Mouse (Mus musculus) hindbrain, embryonic 11.5 days (tissue): Measurements from ENCODE around the gene Six6. TPM values are rescaled to one million over a fixed set of nuclear protein-coding genes. Genes with fewer than 3 reads are reported as not detected.

ENCODE experiments used
- ATAC-seq: fragments of 200-750 bp; cut with Nextera tagmentation; 2 replicates; pipeline ENCODE4 v1.8.0; 2017; ENCODE audit warnings: mild to moderate bottlenecking, moderate TSS enrichment, moderate library complexity; ENCODE audit not compliant: low FRiP score
- DNase-seq: peaks from one replicate; pipeline ENCODE4 v3.0.0-alpha.2; 2015; ENCODE audit warnings: low spot score
- H3K27ac ChIP-seq: fragments of 300-500 bp; sonication (generic); 2 replicates; pipeline ENCODE4 v1.5.1; 2014; ENCODE audit warnings: mild to moderate bottlenecking, low read depth, low read length
- H3K27me3 ChIP-seq: fragments of 300-500 bp; sonication (generic); 2 replicates; pipeline ENCODE4 v1.6.1; 2014; ENCODE audit warnings: mild to moderate bottlenecking, low read length, moderate library complexity, mixed read lengths; ENCODE audit not compliant: control insufficient read depth, insufficient read depth
- H3K36me3 ChIP-seq: fragments of 300-500 bp; sonication (generic); 2 replicates; pipeline ENCODE4 v1.6.1; 2014; ENCODE audit warnings: mild to moderate bottlenecking, low read length, moderate library complexity, mixed read lengths; ENCODE audit not compliant: control insufficient read depth, insufficient read depth
- H3K4me1 ChIP-seq: fragments of 300-500 bp; sonication (generic); replicated peaks from 2 replicates; pipeline ENCODE4 v1.6.1; 2014; ENCODE audit warnings: low read length, mixed read lengths; ENCODE audit not compliant: control insufficient read depth, insufficient read depth
- H3K4me2 ChIP-seq: fragments of 300-500 bp; sonication (generic); replicated peaks from 2 replicates; pipeline ENCODE4 v1.6.1; 2014; ENCODE audit warnings: mild to moderate bottlenecking, low read depth, low read length
- H3K4me3 ChIP-seq: fragments of 300-500 bp; sonication (generic); 2 replicates; pipeline ENCODE4 v1.5.1; 2014; ENCODE audit warnings: low read depth, low read length
- H3K9ac ChIP-seq: fragments of 300-500 bp; sonication (generic); 2 replicates; pipeline ENCODE4 v1.6.1; 2014; ENCODE audit warnings: low read depth, low read length
- H3K9me3 ChIP-seq: fragments of 300-500 bp; sonication (generic); 2 replicates; pipeline ENCODE4 v1.6.1; 2016; ENCODE audit warnings: low read length; ENCODE audit not compliant: control insufficient read depth
- WGBS: fragments of 180-500 bp; shearing (Covaris S2); extraction: QIAGEN DNeasy Blood & Tissue Kit; methylation state at CpG from one replicate; pipeline ENCODE4 v1.1.7; 2014; 5-methylcytosine and 5-hydroxymethylcytosine counted together
- polyA plus RNA-seq: library from polyadenylated mRNA; unstranded; fragments of >200 nt; fragmentation: Nextera tagmentation; extraction: Ambion mirVana; gene quantifications from 2 replicates; pipeline ENCODE4 v1.2.1, GENCODE M21; 2014

Gene Six6
- 0.09 TPM in 1 of 2 replicates, not detected in the other for polyA plus RNA-seq

DNA sequence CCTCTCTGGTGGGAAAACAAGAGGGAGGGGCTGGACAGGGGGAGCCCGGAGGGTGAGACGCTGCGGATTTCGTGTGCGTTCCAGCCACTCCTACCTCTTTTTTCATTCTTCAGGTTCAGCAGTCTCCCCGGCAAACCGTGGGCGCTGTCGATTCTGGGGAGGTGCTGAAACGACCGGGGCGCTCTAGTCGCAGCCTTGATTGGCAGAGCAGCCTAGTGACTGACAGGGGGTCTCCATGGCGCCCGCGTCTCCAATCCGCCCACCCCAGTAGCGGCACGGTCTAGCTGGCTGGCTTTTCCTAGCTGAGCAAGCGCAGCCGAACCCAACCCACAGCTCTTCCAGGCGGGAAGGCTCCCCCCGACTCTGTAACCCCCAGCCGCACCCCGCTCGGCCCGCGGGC, at the start of gene Six6:
Six6 (plus strand) TSS at position 277 of the 400 bp plus-strand sequence.
- no peaks in the 10 kb centered on the region for H3K9me3 ChIP-seq
- no peak within 1 kb of the TSS for H3K9ac ChIP-seq
- H3K36me3 ChIP-seq = no peaks in the 10 kb centered on the region
- WGBS = under 1% methylated on average over 28 of the region's 28 CpGs
- peaks cover 88% of the 10 kb centered on the region for H3K27me3 ChIP-seq
- DNase-seq (no peak), ATAC-seq (peak; percentile 51)
- peak within 1 kb of the TSS; percentile 14 for H3K4me3 ChIP-seq
- peaks cover 4% of the 10 kb centered on the region; the same call in 1 of the 2 replicates for H3K4me1 ChIP-seq
- H3K4me2 ChIP-seq = peak within 1 kb of the TSS; percentile 17; the same call in 1 of the 2 replicates
- H3K27ac ChIP-seq = no peak within 1 kb of the TSS

DNA sequence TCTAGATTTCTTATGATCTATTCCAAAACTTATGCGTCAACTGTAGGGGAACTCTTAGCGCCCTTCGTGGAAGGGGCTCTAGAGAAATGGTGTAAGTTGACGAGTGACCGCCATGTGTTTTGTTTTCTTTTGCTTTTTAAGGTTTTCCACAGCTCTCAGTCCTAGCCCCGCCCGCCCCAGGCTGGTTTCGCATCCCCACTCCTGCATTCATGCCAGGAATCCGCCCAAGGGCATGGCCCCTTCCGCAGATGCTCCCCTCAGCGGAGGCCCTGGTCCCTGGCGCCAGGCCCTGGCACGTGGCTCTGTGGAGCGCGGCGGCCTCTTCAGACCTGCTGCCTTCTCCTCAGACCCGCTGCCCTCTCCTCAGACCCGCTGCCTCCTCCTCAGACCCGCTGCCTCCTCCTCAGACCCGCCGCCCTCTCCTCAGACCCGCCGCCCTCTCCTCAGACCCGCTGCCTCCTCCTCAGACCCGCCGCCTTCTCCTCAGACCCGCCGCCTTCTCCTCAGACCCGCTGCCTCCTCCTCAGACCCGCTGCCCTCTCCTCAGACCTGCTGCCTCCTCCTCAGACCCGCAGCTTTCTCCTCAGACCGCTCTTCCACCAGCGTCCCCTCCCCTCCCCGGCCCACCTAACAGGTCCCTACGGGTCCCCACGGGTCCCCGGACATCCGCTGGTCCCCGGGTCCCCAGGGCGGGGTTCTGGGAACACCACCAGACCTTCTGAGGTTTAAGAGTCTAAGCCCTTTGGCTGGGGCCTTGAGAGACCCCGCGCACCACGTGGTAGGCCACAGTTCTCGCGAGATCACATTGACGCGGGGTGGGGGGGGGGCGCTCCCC, 22.3 kb upstream of the Six6 start:
- ATAC-seq = peak; percentile 54; the same call in 1 of the 2 replicates
- Histone ChIP-seq H3K4me2 (peak overlapping the region; percentile 56), H3K4me3 (peak overlapping the region; percentile 33), H3K36me3 (no peaks in the 10 kb centered on the region), H3K27me3 (peaks cover 5% of the 10 kb centered on the region; the same call in 1 of the 2 replicates), H3K9me3 (no peaks in the 10 kb centered on the region), H3K27ac (no peak overlapping the region), H3K4me1 (no peaks in the 10 kb centered on the region), H3K9ac (peak overlapping the region; percentile 45; the same call in 1 of the 2 replicates)
- WGBS = 13% methylated on average over 46 of the region's 48 CpGs
- peak; percentile 55 for DNase-seq

DNA sequence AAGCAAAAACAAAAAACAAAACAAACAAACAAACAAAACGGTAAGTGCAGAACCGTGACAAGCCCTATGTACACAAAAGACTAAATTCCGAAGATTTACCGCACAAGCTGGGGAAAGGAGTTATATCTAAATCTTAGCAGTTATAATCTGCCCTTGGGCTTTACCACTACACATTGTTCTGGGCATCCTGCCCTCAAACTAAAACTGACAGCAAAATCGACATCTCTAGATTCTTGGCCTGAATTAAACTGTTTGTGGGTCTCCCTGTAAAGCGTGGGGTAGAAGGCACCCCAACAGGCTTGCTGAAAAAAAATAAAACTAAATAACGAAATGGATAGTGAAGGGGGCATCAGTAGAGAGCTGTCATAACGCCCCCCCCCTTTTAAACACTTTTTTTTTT, 2.9 kb upstream of the Six6 start:
- ATAC-seq (no peak), DNase-seq (peak; percentile 45)
- H3K9me3 ChIP-seq = no peaks in the 10 kb centered on the region
- no peak overlapping the region for H3K4me2 ChIP-seq
- H3K27me3 ChIP-seq = peaks cover 63% of the 10 kb centered on the region
- H3K4me1 ChIP-seq = peaks cover 4% of the 10 kb centered on the region; the same call in 1 of the 2 replicates
- no peak overlapping the region for H3K9ac ChIP-seq
- H3K36me3 ChIP-seq = no peaks in the 10 kb centered on the region
- WGBS = 26% methylated on average over 8 of the region's 8 CpGs
- H3K4me3 ChIP-seq = no peak overlapping the region
- H3K27ac ChIP-seq = no peak overlapping the region

GRCm38 (mm10) chr12:72937537-72938120, 2.1 kb upstream of the Six6 start:
- Histone ChIP-seq H3K4me2 (no peak overlapping the region), H3K4me1 (peaks cover 4% of the 10 kb centered on the region; the same call in 1 of the 2 replicates)
- WGBS = 1% methylated on average over 19 of the region's 19 CpGs

GRCm38 (mm10) chr12:72938176-72938575, 1.5 kb upstream of the Six6 start:
- Histone ChIP-seq H3K27ac (no peak overlapping the region), H3K4me3 (no peak overlapping the region), H3K4me1 (peaks cover 4% of the 10 kb centered on the region; the same call in 1 of the 2 replicates), H3K9ac (no peak overlapping the region), H3K36me3 (no peaks in the 10 kb centered on the region), H3K9me3 (no peaks in the 10 kb centered on the region), H3K4me2 (no peak overlapping the region), H3K27me3 (peaks cover 76% of the 10 kb centered on the region)
- ATAC-seq (no peak), DNase-seq (peak; percentile 21)
- WGBS = 5% methylated on average over 11 of the region's 13 CpGs

More at GRCm38 (mm10) chr12:72937537-72938120, 2.1 kb upstream of the Six6 start:
- DNase-seq (peak; percentile 61), ATAC-seq (no peak)
- Histone ChIP-seq H3K9me3 (no peaks in the 10 kb centered on the region), H3K36me3 (no peaks in the 10 kb centered on the region), H3K27me3 (peaks cover 71% of the 10 kb centered on the region), H3K4me3 (no peak overlapping the region), H3K9ac (no peak overlapping the region), H3K27ac (no peak overlapping the region)

DNA sequence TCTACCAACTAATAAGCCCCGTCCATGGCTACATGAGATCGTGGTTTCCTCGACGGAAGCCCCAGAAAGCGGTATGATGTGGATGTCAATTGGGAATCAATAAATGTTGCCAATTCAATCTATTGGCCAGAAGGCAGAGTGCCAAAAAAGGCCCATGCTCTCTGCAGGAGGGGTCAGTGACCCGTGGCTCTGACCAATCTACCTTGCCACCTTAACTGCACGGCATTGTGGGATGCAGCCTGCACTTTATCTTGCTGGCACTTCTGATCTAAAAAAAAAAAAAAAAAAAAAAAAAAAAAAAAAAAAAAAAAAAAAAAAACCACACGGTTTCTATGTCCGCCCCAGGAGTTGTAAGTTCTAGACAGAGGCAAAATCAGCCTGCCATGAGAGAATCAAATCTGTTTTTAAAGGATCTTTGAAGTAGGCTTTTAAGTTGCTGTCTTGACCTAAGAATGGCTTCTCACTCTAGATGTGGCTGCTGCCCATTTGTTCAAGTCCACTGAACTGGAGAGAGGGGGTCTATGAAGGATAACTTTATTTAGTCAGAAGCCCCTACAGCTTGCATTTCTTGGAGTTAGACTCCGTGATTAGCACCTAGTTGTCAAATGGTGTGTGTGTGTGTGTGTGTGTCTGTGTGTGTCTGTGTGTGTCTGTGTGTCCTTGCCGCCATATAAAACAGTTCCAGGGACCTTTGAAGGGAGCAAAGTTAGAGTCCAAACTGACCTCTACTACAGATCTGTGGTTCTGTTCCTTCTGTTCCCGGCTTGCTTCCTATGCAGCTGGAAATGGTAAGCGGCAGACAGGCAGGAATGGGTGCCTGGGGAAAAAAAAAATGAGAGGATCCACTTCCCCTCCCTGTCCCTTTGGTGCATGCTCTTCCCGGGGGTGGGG, 847 bp upstream of the Six6 start:
- no peaks in the 10 kb centered on the region for H3K36me3 ChIP-seq
- H3K4me2 ChIP-seq = no peak overlapping the region
- peaks cover 4% of the 10 kb centered on the region; the same call in 1 of the 2 replicates for H3K4me1 ChIP-seq
- H3K9me3 ChIP-seq = no peaks in the 10 kb centered on the region
- 2% methylated on average over 14 of the region's 14 CpGs for WGBS
- 0 out of 2 replicates have a peak overlapping the region, but pooled peaks have one; percentile 14 for H3K4me3 ChIP-seq
- no peak overlapping the region for H3K27ac ChIP-seq
- DNase-seq (peak; percentile 66), ATAC-seq (no peak)
- no peak overlapping the region for H3K9ac ChIP-seq
- peaks cover 81% of the 10 kb centered on the region for H3K27me3 ChIP-seq

DNA sequence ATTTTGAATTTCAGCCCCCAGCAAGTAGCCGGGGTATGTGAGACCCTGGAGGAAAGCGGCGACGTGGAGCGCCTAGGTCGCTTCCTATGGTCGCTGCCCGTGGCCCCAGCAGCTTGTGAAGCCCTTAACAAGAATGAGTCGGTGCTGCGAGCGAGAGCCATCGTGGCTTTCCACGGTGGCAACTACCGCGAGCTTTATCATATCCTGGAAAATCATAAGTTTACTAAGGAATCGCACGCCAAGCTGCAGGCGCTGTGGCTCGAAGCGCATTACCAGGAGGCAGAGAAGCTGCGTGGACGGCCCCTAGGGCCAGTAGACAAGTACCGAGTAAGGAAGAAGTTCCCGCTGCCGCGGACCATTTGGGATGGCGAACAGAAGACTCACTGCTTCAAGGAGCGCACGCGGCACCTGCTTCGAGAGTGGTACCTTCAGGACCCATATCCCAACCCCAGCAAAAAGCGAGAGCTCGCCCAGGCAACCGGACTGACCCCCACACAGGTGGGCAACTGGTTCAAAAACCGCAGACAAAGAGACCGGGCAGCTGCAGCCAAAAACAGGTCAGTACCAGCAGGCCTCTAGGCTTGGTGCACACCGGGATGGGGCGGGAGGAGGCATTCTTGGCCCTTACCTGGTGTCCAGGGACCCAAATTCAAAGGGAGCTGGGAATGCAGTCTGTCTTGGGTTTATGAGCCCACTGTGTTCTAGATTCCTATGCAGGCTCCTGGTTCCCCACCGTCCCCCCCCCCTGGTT, 554 bp downstream of the Six6 start, which contains the start of gene 4930447C04Rik:
4930447C04Rik (minus strand) TSS at position 704 of the 751 bp plus-strand sequence.
- Histone ChIP-seq H3K9me3 (no peaks in the 10 kb centered on the region), H3K27me3 (peaks cover 87% of the 10 kb centered on the region), H3K4me3 (peak within 1 kb of the TSS; percentile 14), H3K4me2 (peak within 1 kb of the TSS; percentile 17; the same call in 1 of the 2 replicates), H3K36me3 (no peaks in the 10 kb centered on the region), H3K27ac (no peak within 1 kb of the TSS), H3K9ac (no peak within 1 kb of the TSS), H3K4me1 (peaks cover 4% of the 10 kb centered on the region; the same call in 1 of the 2 replicates)
- DNase-seq (peak; percentile 62), ATAC-seq (no peak)
- WGBS = 1% methylated on average over 39 of the region's 39 CpGs
